Comparison of ENCODE assay signal across 11 mouse cellular contexts in the genomic region with DNA sequence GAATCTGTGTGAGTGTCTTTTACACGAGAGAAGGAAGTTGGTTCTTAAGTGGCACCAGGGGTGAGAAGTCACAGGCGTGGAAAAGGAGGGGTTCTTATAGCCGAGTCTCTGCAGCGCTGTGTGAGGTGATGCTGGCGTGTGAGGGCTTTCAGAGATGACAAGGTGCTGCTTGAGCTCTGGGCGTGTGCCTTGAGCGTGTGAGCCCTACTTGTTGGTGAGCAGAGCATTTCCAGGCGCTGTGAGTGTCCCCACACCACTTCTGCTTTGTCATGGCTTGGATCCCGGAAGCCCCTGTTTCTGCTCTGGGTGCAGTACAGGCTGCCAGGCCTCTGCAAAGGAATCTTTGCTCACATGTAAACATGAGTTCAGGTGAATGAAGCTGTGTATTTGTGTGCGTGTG.
DNase-seq lines count a peak whose midpoint lies in the region; ATAC-seq and TF ChIP-seq lines count a peak whose summit lies in the region.
"Had no signal": no experiment of that assay in that cellular context is flagged by ENCODE, and none has a peak within 500 bp of the region (broad histone marks: within the 10 kb centered on the region; RNA-seq: fewer than 3 reads in every experiment).

No protein-coding gene starts in this region.

- no peak for DNase-seq in heart, postnatal 25 days (ENCODE audit: low spot score)
- DNase-seq in hindbrain, embryonic 11.5 days (ENCODE audit: low spot score): no peak
- no peak for DNase-seq in urinary bladder, adult 18-20 months (ENCODE audit: low spot score in 2 of 2)
- DNase-seq: gastrocnemius, postnatal 14 days had no signal

- peaks cover 61% of the 10 kb centered on the region for H3K4me1 ChIP-seq in heart, embryonic 12.5 days (replicated peaks)
- H3K4me1 ChIP-seq in E14TG2a.4 (replicated peaks; ENCODE audit: low read depth, low read length): peaks cover 94% of the 10 kb centered on the region
- H3K4me1 ChIP-seq in hindbrain, embryonic 11.5 days (replicated peaks; ENCODE audit: control insufficient read depth, insufficient read depth, low read length): peaks cover 8% of the 10 kb centered on the region; the same call in 1 of the 2 replicates

- H3K4me3 ChIP-seq in heart, embryonic 12.5 days: no peak overlapping the region
- H3K4me3 ChIP-seq in E14TG2a.4 (replicated peaks; ENCODE audit: low read length): peak overlapping the region; percentile 43
- no peak overlapping the region for H3K4me3 ChIP-seq in hindbrain, embryonic 11.5 days (ENCODE audit: low read depth, low read length)
- H3K4me3 ChIP-seq: hindbrain, embryonic 12.5 days; midbrain, embryonic 10.5 days had no signal

- no peaks in the 10 kb centered on the region for H3K27me3 ChIP-seq in heart, embryonic 12.5 days (replicated peaks)
- H3K27me3 ChIP-seq in E14TG2a.4 (ENCODE audit: insufficient read depth, low read length): no peaks in the 10 kb centered on the region
- H3K27me3 ChIP-seq in hindbrain, embryonic 11.5 days (ENCODE audit: control insufficient read depth, insufficient read depth, low read length): no peaks in the 10 kb centered on the region
- H3K27me3 ChIP-seq: hindbrain, embryonic 12.5 days had no signal

- ATAC-seq in heart, embryonic 12.5 days (ENCODE audit: insufficient number of reproducible peaks, low FRiP score): no peak
- ATAC-seq in hematopoietic stem cell, adult 5-6 weeks (replicated peaks in 1 of 2; ENCODE audit: insufficient read depth in 1 of 2, low FRiP score in 2 of 2, low TSS enrichment in 1 of 2, low read depth in 1 of 2, poor library complexity in 2 of 2, severe bottlenecking in 2 of 2): peak; percentile 73 to 76
- ATAC-seq in megakaryocyte progenitor cell, adult 5-6 weeks (replicated peaks; ENCODE audit: poor library complexity): peak; percentile 64
- no peak for ATAC-seq in hindbrain, embryonic 11.5 days (ENCODE audit: low FRiP score)
- no peak for ATAC-seq in inflammation-experienced regulatory T-cells, adult 6 months

- no peak for TF ChIP-seq CTCF in E14TG2a.4 (conservative IDR thresholded peaks at IDR 0.05; ENCODE audit: low read length)

- 51% methylated on average over 10 of the region's 10 CpGs for WGBS in heart, embryonic 12.5 days
- WGBS in hindbrain, embryonic 11.5 days: 85% methylated on average over 10 of the region's 10 CpGs

- no peak overlapping the region; the same call in 1 of the 2 replicates for H3K27ac ChIP-seq in heart, embryonic 12.5 days (ENCODE audit: poor library complexity, severe bottlenecking)
- no peak overlapping the region for H3K27ac ChIP-seq in hindbrain, embryonic 11.5 days (ENCODE audit: low read depth, low read length)
- H3K27ac ChIP-seq: hindbrain, embryonic 12.5 days; midbrain, embryonic 10.5 days had no signal

- no peak overlapping the region for H3K9ac ChIP-seq in heart, embryonic 12.5 days
- no peak overlapping the region for H3K9ac ChIP-seq in hindbrain, embryonic 11.5 days (ENCODE audit: low read depth, low read length)
- H3K9ac ChIP-seq: hindbrain, embryonic 12.5 days had no signal

- intact Hi-C loops in heart, postnatal 25 days (cut with DNase I): loop anchor here (2.0 kb wide), 1 partner anchor 85 kb away; no protein-coding TSS in a partner anchor

- H3K9me3 ChIP-seq in heart, embryonic 12.5 days (replicated peaks): no peaks in the 10 kb centered on the region
- H3K9me3 ChIP-seq in E14TG2a.4 (ENCODE audit: low read length): no peaks in the 10 kb centered on the region
- no peaks in the 10 kb centered on the region for H3K9me3 ChIP-seq in hindbrain, embryonic 11.5 days (ENCODE audit: control insufficient read depth, low read length)
- H3K9me3 ChIP-seq: hindbrain, embryonic 12.5 days; midbrain, embryonic 10.5 days had no signal

- H3K36me3 ChIP-seq in heart, embryonic 12.5 days: no peaks in the 10 kb centered on the region
- H3K36me3 ChIP-seq in E14TG2a.4 (ENCODE audit: insufficient read depth, low read length): peaks cover 11% of the 10 kb centered on the region; the same call in 1 of the 2 replicates
- H3K36me3 ChIP-seq in hindbrain, embryonic 11.5 days (ENCODE audit: control insufficient read depth, insufficient read depth, low read length): no peaks in the 10 kb centered on the region
- H3K36me3 ChIP-seq: hindbrain, embryonic 12.5 days; midbrain, embryonic 10.5 days had no signal

- H3K4me2 ChIP-seq in heart, embryonic 12.5 days: peak overlapping the region; percentile 7; the same call in 1 of the 2 replicates
- H3K4me2 ChIP-seq in hindbrain, embryonic 11.5 days (replicated peaks; ENCODE audit: low read depth, low read length): no peak overlapping the region
- H3K4me2 ChIP-seq: hindbrain, embryonic 12.5 days had no signal

Comparison
In these comparisons a context has a peak if more than half of its experiments do, and no peak if none do; other contexts are left out.
1. ATAC-seq: peak in hematopoietic stem cell, adult 5-6 weeks (2 of 2) and megakaryocyte progenitor cell, adult 5-6 weeks (single experiment); none in heart, embryonic 12.5 days (single experiment), hindbrain, embryonic 11.5 days (single experiment) and inflammation-experienced regulatory T-cells, adult 6 months (single experiment).